Mouse (Mus musculus): ENCODE results near the gene Alg6. TPM values are rescaled to one million over a fixed set of nuclear protein-coding genes. Genes with fewer than 3 reads are reported as not detected.

Gene Alg6
- polyA plus RNA-seq, 1 experiment from 2014 or later: 7.3 TPM

DNA sequence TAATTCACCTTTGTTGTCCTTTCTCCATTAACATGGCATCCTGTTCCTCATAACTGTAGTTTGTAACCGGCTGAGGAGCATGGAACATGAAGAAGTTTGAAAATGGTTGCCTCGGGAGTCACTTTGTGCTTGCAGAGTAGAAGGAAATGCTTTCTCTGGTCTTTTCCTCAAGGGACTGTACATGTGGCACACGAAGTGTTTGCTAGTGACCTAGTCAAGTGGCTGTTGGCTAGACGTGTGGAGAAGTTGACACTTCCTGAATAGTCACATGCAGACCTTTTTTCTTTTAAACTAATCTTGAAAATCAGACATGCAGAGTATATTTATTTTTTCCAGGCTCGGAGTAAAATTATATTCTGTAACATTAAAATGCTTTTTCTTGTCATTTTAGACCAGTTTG, 37.0 kb downstream of the Alg6 start:
- Histone ChIP-seq H3K9ac (replicated peaks; ENCODE audit: low read depth) (no peak overlapping the region), H3K9me3 (ENCODE audit: low read length) (no peaks in the 10 kb centered on the region), H3K4me1 (ENCODE audit: insufficient read depth, low read depth, low read length) (no peaks in the 10 kb centered on the region), H3K4me2 (replicated peaks; ENCODE audit: low read depth, low read length) (no peak overlapping the region), H3K27me3 (replicated peaks; ENCODE audit: insufficient read depth, low read length) (no peaks in the 10 kb centered on the region), H3K27ac (ENCODE audit: low read length) (no peak overlapping the region), H3K4me3 (ENCODE audit: low read depth, low read length) (no peak overlapping the region), H3K36me3 (ENCODE audit: insufficient read depth, low read length) (no peaks in the 10 kb centered on the region)
- WGBS: 52% methylated on average over 5 of the region's 5 CpGs
- DNase-seq (ENCODE audit: low spot score) (peak; percentile 75), ATAC-seq (peak; percentile 67)
- TF ChIP-seq CTCF (IDR thresholded peaks at IDR 0.05): no peak
- TF ChIP-seq EP300 (IDR thresholded peaks at IDR 0.05): no peak

- H3K36me3 ChIP-seq (ENCODE audit: insufficient read depth, low read length): no peaks in the 10 kb centered on the region
- no peak overlapping the region for H3K4me2 ChIP-seq (replicated peaks; ENCODE audit: low read depth, low read length)
- no peak for TF ChIP-seq CTCF (IDR thresholded peaks at IDR 0.05)
- no peak for TF ChIP-seq EP300 (IDR thresholded peaks at IDR 0.05)
- H3K9ac ChIP-seq (replicated peaks; ENCODE audit: low read depth): no peak overlapping the region
- H3K4me1 ChIP-seq (ENCODE audit: insufficient read depth, low read depth, low read length): no peaks in the 10 kb centered on the region
- no peak for ATAC-seq
- no peak overlapping the region for H3K27ac ChIP-seq (ENCODE audit: low read length)
- no peaks in the 10 kb centered on the region for H3K27me3 ChIP-seq (replicated peaks; ENCODE audit: insufficient read depth, low read length)
- no peaks in the 10 kb centered on the region for H3K9me3 ChIP-seq (ENCODE audit: low read length)
- no peak for DNase-seq (ENCODE audit: low spot score)
- 58% methylated on average over 5 of the region's 5 CpGs for WGBS
- H3K4me3 ChIP-seq (ENCODE audit: low read depth, low read length): no peak overlapping the region
Observed at GRCm38 (mm10) chr4:99766303-99766702, 50.8 kb downstream of the Alg6 start.

DNA sequence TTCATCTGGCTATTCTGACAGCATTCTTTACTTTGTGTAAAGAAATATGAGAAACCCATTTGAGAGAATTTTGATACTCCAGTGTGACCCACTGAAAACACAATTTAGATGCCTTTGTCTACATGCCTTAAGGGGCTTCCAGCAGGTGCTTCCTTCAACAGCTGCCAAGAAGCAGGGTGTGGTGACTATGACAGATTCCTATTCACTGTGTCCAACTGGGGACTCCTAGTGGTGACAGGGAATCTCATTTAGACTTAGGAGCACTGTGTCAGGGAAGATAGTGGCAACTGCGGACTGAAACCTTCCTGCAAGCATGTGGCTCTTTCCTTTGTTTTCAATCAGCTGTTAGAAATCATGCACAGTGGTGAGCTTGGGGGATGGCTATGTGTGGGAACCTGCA, 51.3 kb downstream of the Alg6 start:
- DNase-seq (ENCODE audit: low spot score) (peak; percentile 56), ATAC-seq (peak; percentile 65)
- 58% methylated on average over 1 of the region's 1 CpGs for WGBS
- Histone ChIP-seq H3K36me3 (ENCODE audit: insufficient read depth, low read length) (no peaks in the 10 kb centered on the region), H3K9ac (replicated peaks; ENCODE audit: low read depth) (no peak overlapping the region), H3K4me3 (ENCODE audit: low read depth, low read length) (no peak overlapping the region), H3K4me2 (replicated peaks; ENCODE audit: low read depth, low read length) (no peak overlapping the region), H3K4me1 (ENCODE audit: insufficient read depth, low read depth, low read length) (no peaks in the 10 kb centered on the region), H3K27ac (ENCODE audit: low read length) (no peak overlapping the region), H3K27me3 (replicated peaks; ENCODE audit: insufficient read depth, low read length) (no peaks in the 10 kb centered on the region), H3K9me3 (ENCODE audit: low read length) (no peaks in the 10 kb centered on the region)
- TF ChIP-seq CTCF (IDR thresholded peaks at IDR 0.05) (peak; percentile 71), EP300 (IDR thresholded peaks at IDR 0.05) (no peak)

DNA sequence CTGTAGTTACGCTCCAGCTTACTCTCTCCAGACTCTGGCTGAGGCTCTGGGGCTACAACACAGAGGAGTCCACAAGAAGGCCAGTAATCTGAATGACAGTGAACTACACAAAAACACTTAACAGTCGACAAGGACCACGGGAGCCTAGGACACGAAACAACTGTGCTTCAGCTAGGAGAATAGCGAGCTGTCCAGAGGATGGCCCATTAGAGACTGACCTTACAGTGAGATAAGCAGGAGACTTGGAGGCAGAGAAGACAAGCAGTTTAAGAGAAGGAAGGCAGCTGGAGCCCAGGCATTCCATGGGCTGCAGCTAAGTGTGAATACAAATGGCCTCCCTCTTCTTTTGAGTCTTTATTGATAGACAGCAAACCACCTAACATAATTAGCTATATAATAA, 55.1 kb downstream of the Alg6 start:
- H3K4me3 ChIP-seq (ENCODE audit: low read depth, low read length): no peak overlapping the region
- no peaks in the 10 kb centered on the region for H3K27me3 ChIP-seq (replicated peaks; ENCODE audit: insufficient read depth, low read length)
- no peak overlapping the region for H3K9ac ChIP-seq (replicated peaks; ENCODE audit: low read depth)
- TF ChIP-seq EP300 (IDR thresholded peaks at IDR 0.05): no peak
- no peak for TF ChIP-seq CTCF (IDR thresholded peaks at IDR 0.05)
- no peaks in the 10 kb centered on the region for H3K9me3 ChIP-seq (ENCODE audit: low read length)
- no peaks in the 10 kb centered on the region for H3K4me1 ChIP-seq (ENCODE audit: insufficient read depth, low read depth, low read length)
- no peaks in the 10 kb centered on the region for H3K36me3 ChIP-seq (ENCODE audit: insufficient read depth, low read length)
- H3K27ac ChIP-seq (ENCODE audit: low read length): no peak overlapping the region
- WGBS: 59% methylated on average over 5 of the region's 5 CpGs
- ATAC-seq (peak; percentile 23), DNase-seq (ENCODE audit: low spot score) (peak; percentile 24)
- H3K4me2 ChIP-seq (replicated peaks; ENCODE audit: low read depth, low read length): no peak overlapping the region

DNA sequence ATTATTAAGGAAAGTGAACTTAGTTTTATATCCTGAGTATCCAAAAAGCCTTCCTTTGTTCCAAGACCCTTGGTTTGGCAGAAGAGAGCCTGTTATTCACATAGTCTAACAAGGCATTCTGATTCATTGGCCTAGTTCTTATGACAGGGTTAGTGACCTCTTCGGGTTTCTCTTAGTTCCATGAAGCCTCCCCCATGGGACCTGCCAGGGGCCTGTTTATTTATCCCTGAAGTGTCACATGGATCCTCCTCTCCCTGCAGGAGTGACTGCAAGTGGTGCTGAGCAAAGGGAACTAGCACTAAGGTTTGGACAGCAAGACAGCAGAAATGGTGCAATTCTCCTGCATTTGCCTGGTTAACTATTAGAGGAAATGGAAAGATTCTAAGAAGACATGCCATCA, 57.6 kb downstream of the Alg6 start:
- Histone ChIP-seq H3K9ac (replicated peaks; ENCODE audit: low read depth) (no peak overlapping the region), H3K27ac (ENCODE audit: low read length) (no peak overlapping the region), H3K4me2 (replicated peaks; ENCODE audit: low read depth, low read length) (no peak overlapping the region), H3K9me3 (ENCODE audit: low read length) (no peaks in the 10 kb centered on the region), H3K4me1 (ENCODE audit: insufficient read depth, low read depth, low read length) (no peaks in the 10 kb centered on the region), H3K27me3 (replicated peaks; ENCODE audit: insufficient read depth, low read length) (no peaks in the 10 kb centered on the region), H3K36me3 (ENCODE audit: insufficient read depth, low read length) (no peaks in the 10 kb centered on the region), H3K4me3 (ENCODE audit: low read depth, low read length) (no peak overlapping the region)
- ATAC-seq: no peak
- DNase-seq (ENCODE audit: low spot score): no peak
- 27% methylated on average over 1 of the region's 1 CpGs for WGBS
- TF ChIP-seq EP300 (IDR thresholded peaks at IDR 0.05) (no peak), CTCF (IDR thresholded peaks at IDR 0.05) (no peak)

DNA sequence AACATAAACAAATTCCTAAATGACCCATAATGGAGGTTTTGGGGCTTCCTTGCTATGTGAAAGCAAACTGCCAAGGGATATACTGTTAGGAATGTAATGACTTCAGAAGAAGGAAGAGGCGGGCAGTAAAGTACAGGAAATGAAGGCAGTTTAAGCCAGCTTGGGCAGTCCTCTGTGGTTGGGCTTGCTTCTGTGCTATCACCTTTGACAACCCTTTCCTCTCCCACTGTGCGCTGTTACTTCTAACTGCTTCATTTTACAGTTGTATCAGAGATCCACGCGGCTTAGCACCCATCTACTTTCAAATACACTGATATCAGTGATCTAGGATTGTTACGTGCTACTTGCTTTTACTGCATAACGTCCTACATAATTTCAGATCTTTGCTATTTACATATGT, 76.9 kb downstream of the Alg6 start:
- TF ChIP-seq CTCF (IDR thresholded peaks at IDR 0.05): no peak
- no peak for TF ChIP-seq EP300 (IDR thresholded peaks at IDR 0.05)
- ATAC-seq: no peak
- DNase-seq (ENCODE audit: low spot score): no peak

More for the DNA sequence above, 76.9 kb downstream of the Alg6 start:
- H3K4me1 ChIP-seq (ENCODE audit: insufficient read depth, low read depth, low read length): no peaks in the 10 kb centered on the region
- 83% methylated on average over 6 of the region's 6 CpGs for WGBS
- no peak overlapping the region for H3K27ac ChIP-seq (ENCODE audit: low read length)
- no peaks in the 10 kb centered on the region for H3K36me3 ChIP-seq (ENCODE audit: insufficient read depth, low read length)
- H3K27me3 ChIP-seq (replicated peaks; ENCODE audit: insufficient read depth, low read length): no peaks in the 10 kb centered on the region
- H3K9ac ChIP-seq (replicated peaks; ENCODE audit: low read depth): no peak overlapping the region
- H3K4me2 ChIP-seq (replicated peaks; ENCODE audit: low read depth, low read length): no peak overlapping the region
- H3K4me3 ChIP-seq (ENCODE audit: low read depth, low read length): no peak overlapping the region
- no peaks in the 10 kb centered on the region for H3K9me3 ChIP-seq (ENCODE audit: low read length)

Other genes with a start within 250 kb of the Alg6 start
- gene Foxd3, start 59.4 kb upstream of the Alg6 start, polyA plus RNA-seq (2015; fragmentation: Nextera tagmentation; extraction: Ambion mirVana): 0.05 TPM in 1 of 2 replicates, not detected in the other
- gene Efcab7, start 113.5 kb downstream of the Alg6 start, polyA plus RNA-seq (2015; fragmentation: Nextera tagmentation; extraction: Ambion mirVana): 11.3 and 13.1 TPM in 2 replicates
- 76.3 and 81.6 TPM in 2 replicates for gene Pgm1, start 213.8 kb downstream of the Alg6 start, polyA plus RNA-seq (2015; fragmentation: Nextera tagmentation; extraction: Ambion mirVana)
- 11.9 and 13.5 TPM in 2 replicates for gene Itgb3bp, start 214.1 kb downstream of the Alg6 start, polyA plus RNA-seq (2015; fragmentation: Nextera tagmentation; extraction: Ambion mirVana)